Mouse (Mus musculus) CH12F3 (cell line): ENCODE results near the gene Npc1l1.

Source experiments
- in situ Hi-C: fragments of 300-500 bp; cut with MboI; formaldehyde crosslinking; loops from 2 replicates; pipeline ENCODE4 v1.14.3; 2020; ENCODE audit warnings: low sequenced_read_pairs

Gene Npc1l1

DNA sequence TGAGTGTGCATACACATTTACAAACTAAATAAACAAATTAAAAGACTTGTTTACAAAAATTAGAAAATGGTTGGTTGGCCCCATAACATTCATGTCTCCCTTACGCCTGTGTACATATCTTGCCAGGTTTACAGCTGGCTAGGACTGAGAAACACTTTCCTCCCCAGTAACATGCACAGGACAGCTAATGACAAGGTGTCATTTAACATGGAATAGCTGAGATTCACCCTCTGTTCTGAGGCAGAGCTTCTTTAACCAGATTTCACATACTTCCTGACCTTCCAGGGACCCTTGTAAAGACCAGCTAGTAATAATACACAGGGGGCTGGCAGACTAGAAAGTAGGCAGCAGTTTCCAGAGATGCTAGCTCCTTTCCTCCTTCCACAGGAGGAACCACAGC is 21.8 kb downstream of the Npc1l1 start:
- in situ Hi-C loops, result no loop called here

DNA sequence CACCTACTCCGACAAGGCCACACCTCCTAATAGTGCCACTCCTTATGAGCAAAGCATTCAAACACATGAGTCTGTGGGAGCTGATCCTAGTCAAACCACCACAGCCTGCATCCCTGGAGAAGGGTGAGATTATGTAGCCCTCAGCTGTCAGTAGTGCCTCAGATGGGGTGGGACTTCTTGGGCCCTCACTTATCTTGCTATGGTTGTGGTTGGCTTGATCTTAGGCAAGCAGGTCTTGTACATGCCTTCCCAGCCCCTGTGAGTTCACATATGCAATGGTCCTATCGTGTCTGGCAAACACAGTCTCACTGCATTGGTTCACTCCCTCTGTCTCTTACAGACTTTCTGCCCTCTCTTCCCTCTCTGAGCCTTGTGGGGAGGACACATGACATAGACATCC is 22.9 kb downstream of the Npc1l1 start:
- in situ Hi-C loops, result no loop called here

DNA sequence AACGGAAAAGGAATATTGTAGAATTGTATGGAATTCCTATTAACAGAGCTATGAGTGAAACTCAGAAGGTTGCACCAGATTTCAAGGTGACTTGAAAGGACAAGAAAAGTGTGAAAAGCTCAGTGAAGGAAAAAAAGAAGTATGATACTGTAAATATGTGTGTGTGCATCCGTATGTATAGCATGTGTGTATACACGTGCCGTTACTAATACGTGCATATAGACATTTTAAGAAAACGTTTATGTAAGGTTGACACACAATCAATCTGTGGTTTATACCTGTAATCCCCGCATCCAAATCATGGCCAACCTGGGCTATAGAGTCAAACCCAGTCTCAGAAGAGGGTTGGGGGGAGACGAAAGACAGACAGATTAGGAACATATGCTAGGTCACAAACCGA is 29.4 kb downstream of the Npc1l1 start:
- in situ Hi-C loops, result no loop called here

DNA sequence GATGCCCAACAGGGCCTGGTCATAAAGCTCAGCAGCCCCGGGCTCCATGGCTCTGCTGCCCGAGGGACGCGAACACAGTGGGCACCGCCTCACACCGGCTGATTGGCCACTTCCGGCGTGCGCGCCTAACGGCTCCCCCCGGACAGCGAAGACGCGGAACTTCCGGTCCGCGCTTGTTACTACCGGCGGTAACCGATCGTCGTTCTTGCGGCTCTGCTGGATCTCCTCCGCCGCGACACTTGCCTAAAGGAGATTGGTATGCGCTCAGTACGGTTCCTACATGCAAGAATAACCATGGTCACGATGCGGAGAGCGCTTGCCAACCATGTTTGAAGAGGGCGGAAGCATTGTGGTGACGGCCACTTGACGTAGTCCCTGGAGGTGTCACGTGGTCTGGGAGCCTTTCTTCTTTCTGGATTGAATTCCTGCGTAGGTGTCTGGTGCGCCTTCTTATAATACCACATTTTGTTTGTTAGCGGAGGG is 29.8 kb downstream of the Npc1l1 start, which contains the start of gene Nudcd3:
Gene Nudcd3, minus strand, starts transcription at position 329 of the 483 bp plus-strand sequence.
- in situ Hi-C loops, result no loop called here

DNA sequence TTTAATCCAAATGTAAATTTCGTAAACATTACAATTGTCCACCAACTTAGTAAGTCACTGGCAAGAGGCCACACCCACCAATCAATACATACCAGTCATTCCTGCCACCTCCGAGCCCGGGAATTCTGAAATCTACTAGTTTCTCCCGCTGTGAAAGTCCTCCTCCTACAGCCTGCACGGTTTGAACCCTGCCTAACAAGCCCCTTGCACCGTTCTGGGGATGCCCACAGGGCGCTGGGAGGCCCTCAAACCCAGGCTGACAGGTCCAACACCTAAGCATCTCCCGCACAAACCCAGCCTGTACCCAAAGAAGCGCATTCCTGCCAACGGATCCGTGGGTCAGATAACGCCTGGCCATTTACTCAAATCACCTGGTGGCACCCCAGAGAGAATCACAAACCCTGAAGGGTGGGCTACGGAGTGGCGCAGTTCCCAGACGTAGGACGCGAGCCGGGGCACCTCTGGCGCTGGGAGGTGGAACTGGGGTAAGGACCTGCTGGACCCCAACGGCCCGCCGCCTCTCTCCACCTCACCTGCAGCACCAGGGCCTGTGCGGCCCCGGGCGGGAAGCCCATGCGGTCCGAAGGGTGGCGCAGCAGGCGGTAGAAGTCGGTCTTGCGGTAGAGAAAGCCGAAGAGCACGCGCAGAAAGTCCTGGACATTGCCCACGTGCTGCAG is 30.4 kb downstream of the Npc1l1 start, which contains the start of gene A730071L15Rik:
Gene A730071L15Rik, plus strand, starts transcription at position 620 of the 677 bp plus-strand sequence.
- in situ Hi-C loops, result no loop called here

DNA sequence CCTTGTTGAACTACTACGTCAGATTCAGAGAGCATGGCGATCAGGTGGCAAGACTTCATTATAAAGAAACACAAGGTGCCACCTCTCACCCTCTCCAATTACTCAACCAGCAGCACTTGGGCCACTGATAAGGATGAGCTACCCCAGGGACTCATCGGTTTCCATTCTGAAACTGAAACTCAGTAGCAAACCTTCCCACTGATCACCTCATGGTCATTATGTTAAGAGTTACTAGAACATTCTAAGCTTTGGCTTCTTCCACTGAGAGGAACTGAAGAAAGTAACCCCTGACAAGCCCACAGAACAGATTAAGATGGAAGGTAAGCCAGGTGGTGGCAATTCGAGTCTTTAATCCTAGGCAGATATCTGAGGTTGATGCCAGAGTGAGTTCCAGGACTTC is 31.5 kb downstream of the Npc1l1 start:
- in situ Hi-C loops, result no loop called here

DNA sequence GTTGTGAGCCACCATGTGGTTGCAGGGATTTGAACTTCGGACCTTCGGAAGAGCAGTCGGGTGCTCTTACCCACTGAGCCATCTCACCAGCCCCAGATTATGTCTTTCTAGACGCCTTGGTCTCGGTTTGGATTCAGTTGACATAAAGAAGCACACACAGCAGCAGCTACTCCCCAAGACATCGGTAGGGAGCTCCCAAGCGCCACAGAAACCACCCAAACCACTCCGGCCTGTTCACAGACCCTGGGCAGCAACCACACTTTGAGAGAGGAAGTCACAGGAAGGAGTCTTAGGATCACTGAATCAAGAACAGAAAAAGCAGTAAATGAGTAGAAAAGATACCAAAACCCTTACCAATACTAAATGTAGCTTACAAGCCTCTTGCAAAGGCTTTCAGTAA is 33.2 kb downstream of the Npc1l1 start:
- in situ Hi-C loops, result no loop called here

DNA sequence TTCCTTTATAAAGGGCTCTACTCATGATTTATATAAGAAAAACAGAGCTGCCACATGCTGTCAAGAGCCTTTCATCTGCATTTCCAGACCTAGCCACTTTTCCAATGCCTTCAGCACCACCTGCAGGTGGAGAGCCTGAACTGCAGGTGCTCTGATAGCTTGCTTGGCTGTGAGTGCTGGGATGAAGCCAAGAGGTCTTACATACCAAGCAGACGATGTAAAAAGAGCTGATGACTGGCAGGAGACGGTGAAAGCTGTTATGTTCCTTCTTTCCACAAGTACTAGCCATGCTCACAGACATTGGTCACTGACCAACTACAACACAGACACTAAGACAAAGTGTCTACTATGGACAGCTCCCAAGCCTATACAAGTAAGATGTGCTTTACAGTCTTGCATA is 42.1 kb downstream of the Npc1l1 start:
- in situ Hi-C loops, result no loop called here

DNA sequence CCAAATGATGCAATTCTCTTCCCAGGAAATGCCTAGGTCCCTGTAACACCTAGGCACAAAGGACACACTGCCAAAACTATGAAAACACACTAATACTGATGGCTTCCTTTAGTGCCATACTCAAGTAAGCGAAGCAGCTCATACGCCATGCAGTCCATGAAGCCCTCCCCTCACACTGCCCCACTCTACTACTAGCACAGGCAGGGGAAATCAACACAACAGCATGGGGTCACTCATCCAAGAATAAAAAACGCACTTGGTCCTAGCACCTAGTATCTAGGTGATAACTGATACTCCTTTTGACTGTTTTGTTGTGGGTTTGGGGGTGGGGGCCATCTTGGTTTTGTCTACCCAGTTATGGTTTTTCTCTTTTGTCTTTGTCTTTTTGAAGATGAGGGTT is 42.5 kb downstream of the Npc1l1 start:
- in situ Hi-C loops, result no loop called here

DNA sequence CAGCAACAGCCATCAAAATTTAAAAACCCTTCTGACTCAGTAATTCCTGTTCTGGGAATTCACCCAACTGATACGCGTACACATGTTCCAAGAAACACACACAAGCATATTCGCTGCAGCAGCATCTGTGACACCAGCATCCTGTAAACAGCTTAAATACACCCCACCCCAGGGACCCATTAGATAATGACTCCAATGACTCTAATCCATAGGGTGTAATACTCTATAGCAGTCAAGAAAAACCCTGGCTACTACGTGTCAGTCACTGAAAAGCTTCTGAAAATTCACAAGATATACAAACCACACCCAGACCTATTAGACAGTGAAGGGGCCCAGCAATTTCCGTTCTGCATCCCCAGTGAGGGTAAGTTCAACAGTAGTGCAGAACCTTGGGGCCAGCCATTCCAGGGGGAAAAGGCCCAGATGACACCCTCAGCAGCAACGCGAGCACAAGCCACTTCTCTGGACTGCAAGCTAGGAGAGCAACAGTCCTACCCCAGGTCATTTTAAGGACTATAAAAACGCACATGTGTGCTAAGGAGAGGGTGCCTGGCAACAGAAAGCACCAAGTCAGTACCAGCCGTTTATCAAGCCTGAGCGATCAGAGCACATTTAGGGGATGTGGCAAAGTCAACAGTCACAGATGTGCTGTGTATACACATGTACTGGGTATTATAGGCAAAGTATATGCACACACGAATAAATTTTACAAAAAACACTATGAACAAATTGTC is 45.6 kb downstream of the Npc1l1 start:
- in situ Hi-C loops, result no loop called here

DNA sequence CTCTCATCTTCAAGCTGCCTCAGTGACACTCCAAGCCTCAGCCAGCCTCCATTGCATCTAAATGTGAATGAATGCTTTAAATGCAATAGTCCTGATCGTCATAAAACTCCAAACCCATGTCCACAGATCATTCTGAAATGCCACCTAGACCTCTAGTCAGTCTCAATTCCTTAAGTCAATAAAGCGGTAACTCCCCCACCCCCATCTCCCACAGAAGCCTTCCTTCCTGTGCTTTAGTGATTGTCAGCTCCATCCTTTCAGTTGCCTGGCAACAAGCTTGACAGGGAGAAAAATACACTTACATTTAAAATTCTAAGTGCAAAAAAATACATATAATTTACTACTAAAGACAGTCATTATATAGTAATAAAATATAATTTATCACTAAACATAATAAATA is 46.7 kb downstream of the Npc1l1 start:
- in situ Hi-C loops, result no loop called here

DNA sequence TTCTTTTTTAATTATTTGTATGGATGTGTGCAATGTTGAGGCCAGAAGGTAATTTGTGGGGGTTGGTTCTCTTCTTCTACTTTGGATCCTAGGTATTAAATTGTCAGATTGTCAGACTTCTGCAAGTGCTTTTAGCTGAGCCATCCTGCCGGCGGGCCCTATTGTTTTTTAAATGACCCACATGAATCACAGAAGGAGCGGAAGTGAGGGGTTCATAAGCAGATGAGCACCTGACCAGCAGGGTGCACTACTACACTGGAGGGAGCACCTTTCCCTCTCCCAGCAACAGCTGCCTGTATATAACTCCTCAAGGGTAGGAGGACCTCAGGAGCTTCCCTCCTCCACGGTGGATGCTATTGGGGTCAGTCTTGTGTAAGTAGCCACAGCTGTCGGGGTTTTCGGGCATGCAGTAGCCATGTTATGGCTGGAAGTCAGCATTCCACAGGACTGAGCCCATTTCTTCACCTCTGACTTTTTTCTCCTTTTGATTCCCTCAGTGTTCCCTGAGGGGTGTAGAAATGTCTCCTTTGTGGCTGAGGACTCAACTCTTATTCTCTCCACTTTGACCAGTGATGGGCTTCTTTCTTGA is 49.0 kb downstream of the Npc1l1 start:
- in situ Hi-C loops, result no loop called here

DNA sequence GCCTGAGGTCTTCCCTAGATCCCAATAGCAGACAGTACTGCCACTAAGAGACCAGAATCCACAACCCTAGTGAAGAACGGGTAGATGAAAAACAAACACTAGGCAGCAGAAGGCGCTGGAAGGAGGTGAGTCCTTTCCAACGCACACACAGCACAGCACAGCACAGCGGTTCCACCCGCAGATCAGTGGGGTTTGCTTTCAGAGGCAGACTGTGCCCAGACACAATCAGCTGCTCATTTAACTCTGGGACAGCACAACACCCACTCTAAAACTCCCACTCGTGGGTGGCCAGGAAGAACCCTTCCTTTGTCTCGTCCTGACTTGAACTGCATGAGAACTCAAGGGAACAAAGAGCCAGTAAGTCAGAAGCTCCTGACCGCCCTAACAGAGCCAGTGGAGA is 50.7 kb downstream of the Npc1l1 start:
- in situ Hi-C loops, result no loop called here

DNA sequence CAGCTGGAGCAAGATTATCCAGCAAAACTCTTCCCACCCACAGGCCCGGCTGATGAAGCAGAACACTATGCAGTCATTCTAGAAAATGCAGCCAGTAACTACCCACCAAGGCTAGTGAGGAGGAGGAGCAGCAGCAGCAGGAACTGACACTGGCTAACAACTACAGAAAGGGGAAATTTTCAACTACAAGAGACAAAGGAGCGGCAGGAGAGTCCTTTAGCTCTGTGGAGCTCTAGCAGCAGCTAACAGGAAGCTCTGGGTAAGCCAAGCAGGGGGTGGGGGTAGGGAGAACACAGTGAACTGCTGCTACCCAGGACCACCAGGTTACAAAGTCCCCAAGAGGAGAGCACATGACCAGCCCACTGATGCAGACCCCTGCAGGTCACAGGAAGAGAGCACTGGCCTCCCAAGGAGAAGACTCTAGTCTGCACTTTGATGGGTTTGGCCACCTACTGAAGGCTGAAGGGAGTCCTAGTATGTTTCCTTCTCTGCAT is 51.2 kb downstream of the Npc1l1 start:
- in situ Hi-C loops, result no loop called here

DNA sequence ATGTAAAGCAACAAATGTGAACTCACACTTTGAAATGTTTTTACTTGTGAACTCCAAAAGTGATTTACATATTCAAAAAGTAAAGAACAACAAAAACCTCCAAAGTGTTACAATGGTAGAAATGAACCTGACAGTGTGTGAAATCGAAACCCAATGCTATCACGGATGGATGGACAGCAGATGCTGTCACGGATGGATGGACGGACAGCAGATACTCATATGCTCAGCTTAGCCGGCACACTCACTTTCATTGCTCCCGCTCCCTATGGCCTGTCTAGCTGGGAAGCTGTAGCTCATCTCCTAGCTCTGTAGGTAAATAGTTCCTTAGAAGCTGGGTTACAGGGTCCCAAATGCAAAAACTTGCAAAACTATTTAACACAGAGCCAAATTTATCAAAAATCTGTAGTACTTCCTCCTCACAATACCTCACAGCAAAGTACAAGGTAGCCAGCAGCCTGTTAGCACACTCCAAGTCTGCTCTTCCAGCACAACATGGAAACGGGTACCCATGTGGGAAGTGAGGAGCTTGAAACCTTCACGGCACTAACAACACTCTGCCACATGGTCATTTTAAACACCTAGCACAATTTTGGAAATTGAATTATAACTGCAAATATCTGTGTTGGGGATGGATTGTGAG is 52.0 kb downstream of the Npc1l1 start:
- in situ Hi-C loops, result no loop called here

DNA sequence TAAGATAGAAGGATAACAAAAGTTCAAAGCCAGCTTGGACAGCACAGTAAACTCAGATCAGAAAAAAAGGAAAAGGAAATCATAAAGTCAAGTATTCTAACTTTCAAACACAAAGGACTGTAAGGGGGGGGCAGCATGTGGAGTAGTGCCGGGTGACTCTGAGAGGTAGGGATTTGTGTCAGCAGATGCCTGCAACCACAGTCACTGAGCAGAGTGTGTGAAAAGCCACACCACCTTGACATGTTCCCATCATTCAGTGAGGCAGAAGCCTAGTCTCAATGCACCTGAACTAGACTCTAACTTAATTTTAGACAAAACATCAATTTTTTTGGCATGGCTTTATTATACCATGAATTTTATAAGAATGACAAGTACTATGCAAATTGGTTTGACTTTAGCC is 54.4 kb downstream of the Npc1l1 start:
- in situ Hi-C loops, result no loop called here

DNA sequence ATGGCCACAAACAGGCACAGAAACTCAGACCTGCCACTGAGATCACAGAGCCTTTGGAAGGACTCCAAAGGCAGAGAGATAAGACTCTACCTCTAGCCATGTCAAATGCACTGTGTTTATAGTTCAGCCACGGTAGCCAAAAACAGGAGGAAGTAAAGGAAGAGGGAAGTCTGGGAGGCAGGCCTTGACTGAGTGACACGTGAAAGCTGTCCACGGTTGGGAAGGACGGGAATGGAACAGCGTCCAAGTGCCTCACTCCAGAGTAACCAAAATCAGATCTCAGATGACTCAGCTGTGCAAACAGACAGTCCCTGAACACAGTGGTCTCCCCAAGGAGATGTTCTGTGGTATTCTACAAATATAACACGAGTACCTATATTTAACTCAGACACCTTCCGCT is 55.2 kb downstream of the Npc1l1 start:
- in situ Hi-C loops, result no loop called here

DNA sequence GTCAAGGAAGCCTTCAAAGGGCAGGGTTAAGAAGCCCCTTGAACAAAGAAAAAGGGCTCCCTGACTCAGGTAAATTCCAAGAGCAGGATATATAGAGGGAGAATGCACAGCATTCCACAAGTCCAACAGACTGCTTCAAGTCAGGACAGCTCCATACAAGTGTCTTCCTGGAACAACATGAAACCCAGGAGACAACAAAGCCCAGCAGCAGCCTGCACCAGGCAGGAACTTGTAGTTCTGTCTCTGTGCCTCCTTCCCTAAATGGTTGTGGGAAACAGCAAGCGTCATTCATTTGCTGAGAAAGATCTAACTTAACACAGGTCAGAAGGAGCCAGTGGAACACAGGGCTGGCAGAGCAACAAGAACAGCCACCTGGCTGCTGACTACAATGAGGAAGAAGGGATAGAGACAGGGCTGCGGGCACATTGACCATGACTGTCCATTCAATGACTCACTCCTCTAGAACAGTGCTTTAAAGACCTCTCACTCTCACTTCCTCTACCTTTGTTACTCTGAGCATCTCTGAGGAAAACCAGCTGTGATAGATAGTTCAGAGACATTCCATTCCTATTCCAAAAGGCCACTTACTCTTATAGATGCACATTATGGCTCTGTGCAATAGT is 60.8 kb downstream of the Npc1l1 start:
- in situ Hi-C loops, result loop anchor here (5.0 kb wide), 1 partner anchor 1697 kb away; no protein-coding TSS in a partner anchor

DNA sequence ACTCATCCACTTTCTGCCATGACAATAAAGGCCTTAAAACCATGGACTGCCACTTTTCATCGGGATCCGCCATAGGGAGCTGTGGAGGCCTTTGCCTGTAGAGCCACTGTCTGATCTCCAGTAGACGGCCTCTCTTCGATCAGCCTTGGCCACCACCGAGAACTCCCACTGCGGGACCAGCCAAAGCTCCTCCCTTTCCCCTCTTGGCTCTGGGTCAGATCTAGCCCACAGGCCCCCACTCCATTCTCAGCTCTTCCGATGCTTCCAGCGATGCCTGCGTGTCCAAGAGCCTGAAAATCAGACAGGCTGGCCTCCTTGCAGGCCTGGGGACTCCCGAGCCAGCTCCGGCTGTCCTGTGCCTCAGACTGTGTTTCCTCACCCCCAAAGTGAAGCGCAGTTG is 63.6 kb downstream of the Npc1l1 start:
- in situ Hi-C loops, result loop anchor here (5.0 kb wide), 1 partner anchor 1694 kb away; no protein-coding TSS in a partner anchor

DNA sequence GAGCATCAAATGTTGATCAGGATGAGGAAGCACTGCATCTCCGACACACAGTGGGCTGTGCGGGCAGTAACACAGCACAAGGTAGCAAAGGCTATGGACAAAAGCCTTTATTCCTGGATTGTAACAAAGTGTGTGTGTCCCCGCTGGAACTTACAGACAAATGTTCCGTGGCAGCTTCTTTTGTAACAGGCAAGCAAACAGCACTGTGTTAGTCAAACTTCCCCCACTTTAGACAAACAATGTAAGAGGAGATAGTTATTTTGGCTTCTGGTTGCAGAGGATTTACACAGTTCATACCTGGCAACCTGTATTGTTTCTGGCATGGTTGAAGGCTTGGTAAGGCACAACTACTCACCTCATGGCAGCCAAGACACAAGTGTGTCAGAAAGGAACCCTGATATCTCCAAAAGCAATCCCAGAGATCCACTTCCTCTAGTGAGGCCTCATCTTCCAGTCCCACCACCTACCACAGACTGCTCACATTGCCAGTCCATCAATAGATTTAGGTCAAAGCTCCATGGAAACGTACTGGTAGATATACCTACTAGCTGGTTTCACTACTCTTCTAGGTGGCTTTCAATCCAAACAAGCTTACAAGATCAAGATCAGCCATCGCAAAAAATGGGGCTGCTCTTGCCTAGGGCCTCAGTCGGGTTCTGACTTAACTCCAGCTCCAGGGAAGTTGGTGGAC is 64.4 kb downstream of the Npc1l1 start:
- in situ Hi-C loops, result loop anchor here (5.0 kb wide), 1 partner anchor 1693 kb away; no protein-coding TSS in a partner anchor
